ENCODE assay signal across 8 mouse cellular contexts in the genomic region with DNA sequence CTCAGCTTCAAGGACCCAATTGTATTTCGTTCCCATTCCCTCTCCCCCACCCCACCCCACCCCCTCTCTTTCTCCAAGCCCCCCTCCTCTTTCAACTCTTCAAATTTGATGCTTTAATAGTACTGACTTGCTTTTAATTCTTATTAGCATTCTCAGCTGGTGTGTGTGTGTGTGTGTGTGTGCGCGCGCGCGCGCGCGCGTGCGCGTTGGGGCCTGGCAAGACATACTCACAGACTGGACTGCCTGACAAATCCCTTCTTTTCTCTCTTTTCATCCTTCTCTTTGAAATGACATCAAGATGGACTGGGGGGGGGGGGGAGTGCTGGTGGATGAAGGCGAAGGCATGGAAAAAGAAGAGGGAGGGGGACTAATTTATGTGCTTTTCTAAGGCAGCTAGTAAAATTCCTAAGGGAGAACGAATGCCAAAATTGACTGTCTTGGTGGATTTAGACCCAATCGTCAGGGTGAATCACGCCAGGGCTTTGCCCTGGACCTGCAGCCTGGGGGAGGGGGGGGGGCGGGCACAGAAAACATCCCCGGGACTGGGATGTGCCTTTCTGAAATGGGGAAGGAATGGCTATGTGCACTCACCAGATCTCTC. TPM values are rescaled to one million over a fixed set of nuclear protein-coding genes. Genes with fewer than 3 reads are reported as not detected.
DNase-seq lines count a peak whose midpoint lies in the region; ATAC-seq lines count a peak whose summit lies in the region.

No protein-coding gene starts in this region.

- H3K4me2 ChIP-seq in intestine, embryonic 16.5 days (ENCODE audit: low read depth, low read length): peak overlapping the region; percentile 76
- peak overlapping the region; percentile 57 for H3K4me2 ChIP-seq in midbrain, embryonic 12.5 days (replicated peaks)

- H3K9me3 ChIP-seq in intestine, embryonic 16.5 days (ENCODE audit: control insufficient read depth, low read length): no peaks in the 10 kb centered on the region
- no peaks in the 10 kb centered on the region for H3K9me3 ChIP-seq in midbrain, embryonic 12.5 days

- ATAC-seq in intestine, embryonic 16.5 days: no peak
- ATAC-seq in midbrain, embryonic 12.5 days (ENCODE audit: low FRiP score, low read depth): peak; percentile 23; the same call in 1 of the 2 replicates
- no peak for ATAC-seq in megakaryocyte progenitor cell, adult 5-6 weeks (replicated peaks; ENCODE audit: poor library complexity)

- H3K27me3 ChIP-seq in intestine, embryonic 16.5 days (replicated peaks; ENCODE audit: control insufficient read depth, insufficient read depth, low read length): no peaks in the 10 kb centered on the region
- 0 out of 2 replicates have a peak, but pooled peaks cover 7% of the 10 kb centered on the region for H3K27me3 ChIP-seq in midbrain, embryonic 12.5 days

- H3K4me1 ChIP-seq in intestine, embryonic 16.5 days (ENCODE audit: control insufficient read depth, insufficient read depth, low read length): peaks cover 83% of the 10 kb centered on the region
- H3K4me1 ChIP-seq in midbrain, embryonic 12.5 days: peaks cover 94% of the 10 kb centered on the region

- H3K9ac ChIP-seq in intestine, embryonic 16.5 days (ENCODE audit: low read depth, low read length): peak overlapping the region; percentile 68; the same call in 1 of the 2 replicates
- H3K9ac ChIP-seq in midbrain, embryonic 12.5 days (replicated peaks): peak overlapping the region; percentile 54; the same call in 1 of the 2 replicates

- peak; percentile 64 for DNase-seq in cerebellum, adult 9-10 months
- no peak for DNase-seq in cerebellum, adult 11-12 months
- peak; percentile 48 for DNase-seq in thymus, postnatal 0 days (ENCODE audit: low spot score)
- DNase-seq in thymus, postnatal 10 days (ENCODE audit: low spot score in 2 of 2): no peak
- DNase-seq in urinary bladder, postnatal 10 days (ENCODE audit: low spot score): no peak

- WGBS in intestine, embryonic 16.5 days: 5% methylated on average over 17 of the region's 18 CpGs
- WGBS in midbrain, embryonic 12.5 days: under 1% methylated on average over 18 of the region's 18 CpGs

- H3K27ac ChIP-seq in intestine, embryonic 16.5 days (ENCODE audit: low read length): peak overlapping the region; percentile 97
- peak overlapping the region; percentile 98 for H3K27ac ChIP-seq in midbrain, embryonic 12.5 days (replicated peaks)

- no peak overlapping the region; the same call in 1 of the 2 replicates for H3K4me3 ChIP-seq in intestine, embryonic 16.5 days (ENCODE audit: low read length)
- H3K4me3 ChIP-seq in midbrain, embryonic 12.5 days: peak overlapping the region; percentile 32

- H3K36me3 ChIP-seq in intestine, embryonic 16.5 days (ENCODE audit: control insufficient read depth, insufficient read depth, low read length): no peaks in the 10 kb centered on the region
- H3K36me3 ChIP-seq in midbrain, embryonic 12.5 days: no peaks in the 10 kb centered on the region

RNA-seq across cellular contexts. Expression of gene Irf2bpl, which starts 8.2 kb away (rescaled TPM):
- polyA plus RNA-seq in thymus, postnatal 0 days (2015; fragmentation: Nextera tagmentation; extraction: Ambion mirVana): 13.1 and 15.5 TPM in 2 replicates
- 8.2 and 10.9 TPM in 2 replicates for polyA plus RNA-seq in intestine, embryonic 16.5 days (2015; fragmentation: Nextera tagmentation; extraction: Ambion mirVana)
- polyA plus RNA-seq in midbrain, embryonic 12.5 days (2016; fragmentation: Nextera tagmentation; extraction: Ambion mirVana): 74.0 and 76.0 TPM in 2 replicates
- total RNA-seq in megakaryocyte progenitor cell, adult 5-6 weeks (2015): 1.4 and 1.8 TPM in 2 replicates
- 1.6 and 1.7 TPM in 2 replicates for total RNA-seq in megakaryocyte progenitor cell, adult 5-6 weeks (2017)

RNA-seq across cellular contexts. Expression of gene Cipc, which starts 54.0 kb away (rescaled TPM):
- 18.8 and 20.1 TPM in 2 replicates for polyA plus RNA-seq in thymus, postnatal 0 days (2015; fragmentation: Nextera tagmentation; extraction: Ambion mirVana)
- polyA plus RNA-seq in intestine, embryonic 16.5 days (2015; fragmentation: Nextera tagmentation; extraction: Ambion mirVana): 7.9 and 9.5 TPM in 2 replicates
- 44.3 and 46.4 TPM in 2 replicates for polyA plus RNA-seq in midbrain, embryonic 12.5 days (2016; fragmentation: Nextera tagmentation; extraction: Ambion mirVana)
- 16.7 and 22.0 TPM in 2 replicates for total RNA-seq in megakaryocyte progenitor cell, adult 5-6 weeks (2015)
- total RNA-seq in megakaryocyte progenitor cell, adult 5-6 weeks (2017): 17.6 and 23.7 TPM in 2 replicates

Comparison
In these comparisons a context has a peak if more than half of its experiments do, and no peak if none do; other contexts are left out.
1. DNase-seq: peak in cerebellum, adult 9-10 months (single experiment) and thymus, postnatal 0 days (single experiment); none in cerebellum, adult 11-12 months (single experiment), thymus, postnatal 10 days (0 of 2) and urinary bladder, postnatal 10 days (single experiment).